In genomic region chr13:26953834-26954233, GRCm38 (mm10) we compare ENCODE assay signal across 27 mouse cellular contexts.
"Had no signal": no experiment of that assay in that cellular context is flagged by ENCODE, and none has a peak within 500 bp of the region (broad histone marks: within the 10 kb centered on the region; RNA-seq: fewer than 3 reads in every experiment).

No protein-coding gene starts in this region.

- H3K4me1 ChIP-seq: heart, embryonic 13.5 days; heart, embryonic 15.5 days; hindbrain, embryonic 13.5 days; hindbrain, embryonic 15.5 days; kidney, embryonic 15.5 days; liver, embryonic 13.5 days; liver, embryonic 15.5 days had no signal

- DNase-seq: gastrocnemius, adult 2 months; gastrocnemius, postnatal 10 days; gastrocnemius, postnatal 25 days; heart, adult 11 months; heart, adult 2 months; heart, postnatal 4 days; kidney, adult 11 months; kidney, adult 2 months; kidney, adult 9 months; kidney, postnatal 14 days; kidney, postnatal 36 days; layer of hippocampus, adult 9-11 months; layer of hippocampus, postnatal 36 days; left cerebral cortex, postnatal 4 days; liver; liver, embryonic 13.5 days had no signal

- H3K9ac ChIP-seq: heart, embryonic 13.5 days; heart, embryonic 15.5 days; hindbrain, embryonic 13.5 days; hindbrain, embryonic 15.5 days; kidney, embryonic 15.5 days; limb, embryonic 12.5 days; liver, embryonic 13.5 days; liver, embryonic 15.5 days had no signal

- H3K27ac ChIP-seq: gastrocnemius, adult 2 months; heart, adult 2 months; heart, embryonic 13.5 days; heart, embryonic 15.5 days; hindbrain, embryonic 13.5 days; hindbrain, embryonic 15.5 days; hindbrain, postnatal 0 days; kidney, embryonic 15.5 days; kidney, postnatal 0 days; limb, embryonic 12.5 days; liver, embryonic 13.5 days; liver, embryonic 15.5 days had no signal

- H3K9me3 ChIP-seq: heart, embryonic 13.5 days; heart, embryonic 15.5 days; hindbrain, embryonic 13.5 days; hindbrain, embryonic 15.5 days; kidney, embryonic 15.5 days; limb, embryonic 12.5 days; liver, embryonic 13.5 days; liver, embryonic 15.5 days had no signal

- H3K27me3 ChIP-seq: heart, embryonic 13.5 days; heart, embryonic 15.5 days; hindbrain, embryonic 13.5 days; hindbrain, embryonic 15.5 days; kidney, embryonic 15.5 days; limb, embryonic 12.5 days; liver, embryonic 13.5 days; liver, embryonic 15.5 days had no signal

- H3K36me3 ChIP-seq: heart, embryonic 13.5 days; heart, embryonic 15.5 days; hindbrain, embryonic 13.5 days; hindbrain, embryonic 15.5 days; kidney, embryonic 15.5 days; limb, embryonic 12.5 days; liver, embryonic 13.5 days; liver, embryonic 15.5 days had no signal

- H3K4me2 ChIP-seq: heart, embryonic 11.5 days; heart, embryonic 13.5 days; heart, embryonic 15.5 days; hindbrain, embryonic 13.5 days; hindbrain, embryonic 15.5 days; kidney, embryonic 15.5 days; limb, embryonic 12.5 days; liver, embryonic 11.5 days; liver, embryonic 13.5 days; liver, embryonic 15.5 days had no signal

- H3K4me3 ChIP-seq: gastrocnemius, adult 2 months; heart, adult 2 months; heart, embryonic 13.5 days; heart, embryonic 15.5 days; hindbrain, embryonic 13.5 days; hindbrain, embryonic 15.5 days; kidney, embryonic 15.5 days; limb, embryonic 12.5 days; liver, embryonic 13.5 days; liver, embryonic 15.5 days had no signal
